Mouse (Mus musculus): ENCODE data around the gene Dido1.

- TF ChIP-seq CTCF (IDR thresholded peaks at IDR 0.05; ENCODE audit: borderline replicate concordance, control insufficient read depth, extremely low read depth, insufficient read depth, low read length, poor library complexity) (no peak), POLR2A (IDR thresholded peaks at IDR 0.05; ENCODE audit: control insufficient read depth, extremely low read depth, insufficient read depth, low read length, poor library complexity) (no peak)
Measured at GRCm38 (mm10) chr2:180758513-180759263, 48.9 kb upstream of the Dido1 start.

Measured in thymus, adult 2 months (tissue).